Mouse (Mus musculus) ovary, postnatal 14 days (tissue): ENCODE measurements around the gene Crybg3.

ENCODE experiments used
- DNase-seq: peaks from one replicate; pipeline ENCODE4 v3.0.0; 2022; ENCODE audit warnings: low spot score

Crybg3 gene

GRCm38 (mm10) chr16:59579237-59579636 is 21.5 kb downstream of the Crybg3 start:
- DNase-seq, result no peak

- no peak for DNase-seq
These were observed 26.8 kb downstream of the Crybg3 start for GRCm38 (mm10) chr16:59573961-59574360.

GRCm38 (mm10) chr16:59572685-59573084 is 28.1 kb downstream of the Crybg3 start:
- no peak for DNase-seq

- DNase-seq, result no peak
These were observed 30.0 kb downstream of the Crybg3 start for GRCm38 (mm10) chr16:59570807-59571206.

- DNase-seq, result no peak
These were observed 30.9 kb downstream of the Crybg3 start for GRCm38 (mm10) chr16:59569837-59570236.

GRCm38 (mm10) chr16:59567721-59568381 is 32.9 kb downstream of the Crybg3 start:
- no peak for DNase-seq

GRCm38 (mm10) chr16:59566437-59566836 is 34.3 kb downstream of the Crybg3 start:
- no peak for DNase-seq

- DNase-seq, result no peak
These were observed 35.1 kb downstream of the Crybg3 start for GRCm38 (mm10) chr16:59565631-59566030.

- no peak for DNase-seq
These were observed 36.8 kb downstream of the Crybg3 start for GRCm38 (mm10) chr16:59564025-59564424.

- no peak for DNase-seq
These were observed 41.2 kb downstream of the Crybg3 start for GRCm38 (mm10) chr16:59559300-59560200.

- DNase-seq, result no peak
These were observed 41.9 kb downstream of the Crybg3 start for GRCm38 (mm10) chr16:59558916-59559299.

GRCm38 (mm10) chr16:59553490-59554161 is 47.2 kb downstream of the Crybg3 start:
- no peak for DNase-seq

- DNase-seq, result no peak
These were observed 49.3 kb downstream of the Crybg3 start for GRCm38 (mm10) chr16:59551507-59551906.

GRCm38 (mm10) chr16:59549631-59550030 is 51.1 kb downstream of the Crybg3 start:
- no peak for DNase-seq

- no peak for DNase-seq
These were observed 52.2 kb downstream of the Crybg3 start for GRCm38 (mm10) chr16:59548582-59548947.

- peak; percentile 27 for DNase-seq
These were observed 52.7 kb downstream of the Crybg3 start for GRCm38 (mm10) chr16:59547887-59548581.

GRCm38 (mm10) chr16:59547466-59547865 is 53.3 kb downstream of the Crybg3 start:
- no peak for DNase-seq

GRCm38 (mm10) chr16:59545360-59545759 is 55.4 kb downstream of the Crybg3 start:
- no peak for DNase-seq

GRCm38 (mm10) chr16:59541382-59541781 is 59.4 kb downstream of the Crybg3 start:
- no peak for DNase-seq

GRCm38 (mm10) chr16:59540944-59541343 is 59.8 kb downstream of the Crybg3 start:
- no peak for DNase-seq

- no peak for DNase-seq
These were observed 65.1 kb downstream of the Crybg3 start for GRCm38 (mm10) chr16:59535673-59536072.

- no peak for DNase-seq
These were observed 66.4 kb downstream of the Crybg3 start for GRCm38 (mm10) chr16:59534349-59534748.
